Mouse (Mus musculus): Measurements from ENCODE around the gene Zfp811. TPM values are rescaled to one million over a fixed set of nuclear protein-coding genes. Genes with fewer than 3 reads are reported as not detected.

Zfp811 gene
- polyA plus RNA-seq, 1 experiment from 2014 or later: 1.1 TPM

GRCm38 (mm10) chr17:32752813-32753360 lies 56.8 kb downstream of the Zfp811 start:
- no peak overlapping the region for H3K27ac ChIP-seq (replicated peaks)
- no peaks in the 10 kb centered on the region for H3K4me1 ChIP-seq (replicated peaks; ENCODE audit: control insufficient read depth, insufficient read depth)
- H3K36me3 ChIP-seq (ENCODE audit: control insufficient read depth, insufficient read depth, low read length): no peaks in the 10 kb centered on the region
- no peak overlapping the region for H3K4me2 ChIP-seq (replicated peaks; ENCODE audit: low read depth)
- DNase-seq (ENCODE audit: low spot score) (no peak), ATAC-seq (ENCODE audit: low FRiP score, low TSS enrichment) (no peak)
- H3K9me3 ChIP-seq (ENCODE audit: control insufficient read depth, low read length): no peaks in the 10 kb centered on the region
- H3K4me3 ChIP-seq (ENCODE audit: low read depth, low read length): no peak overlapping the region
- TF ChIP-seq CTCF (IDR thresholded peaks at IDR 0.05; ENCODE audit: low read depth) (no peak), EP300 (optimal IDR thresholded peaks at IDR 0.05) (no peak)
- H3K9ac ChIP-seq (ENCODE audit: low read length): no peak overlapping the region
- WGBS: 72% methylated on average over 6 of the region's 6 CpGs
- no peaks in the 10 kb centered on the region for H3K27me3 ChIP-seq (ENCODE audit: control insufficient read depth, insufficient read depth, low read length)

- Histone ChIP-seq H3K9me3 (ENCODE audit: control insufficient read depth, low read length) (no peaks in the 10 kb centered on the region), H3K4me3 (ENCODE audit: low read depth, low read length) (no peak overlapping the region), H3K36me3 (ENCODE audit: control insufficient read depth, insufficient read depth, low read length) (no peaks in the 10 kb centered on the region), H3K27ac (replicated peaks) (no peak overlapping the region), H3K9ac (ENCODE audit: low read length) (no peak overlapping the region), H3K4me1 (replicated peaks; ENCODE audit: control insufficient read depth, insufficient read depth) (no peaks in the 10 kb centered on the region), H3K27me3 (ENCODE audit: control insufficient read depth, insufficient read depth, low read length) (no peaks in the 10 kb centered on the region), H3K4me2 (replicated peaks; ENCODE audit: low read depth) (no peak overlapping the region)
- TF ChIP-seq EP300 (optimal IDR thresholded peaks at IDR 0.05) (no peak), CTCF (IDR thresholded peaks at IDR 0.05; ENCODE audit: low read depth) (no peak)
- WGBS: 46% methylated on average over 5 of the region's 5 CpGs
- DNase-seq (ENCODE audit: low spot score): no peak
- ATAC-seq (ENCODE audit: low FRiP score, low TSS enrichment): no peak
Observed at GRCm38 (mm10) chr17:32750611-32751010, 59.1 kb downstream of the Zfp811 start.

Other genes with a start within 250 kb of the Zfp811 start
- gene Cyp4f37, start 188.6 kb downstream of the Zfp811 start, polyA plus RNA-seq (2015; fragmentation: Nextera tagmentation; extraction: Ambion mirVana): not detected in 2 replicates
- 0.04 and 0.23 TPM in 2 replicates for gene Cyp4f40, start 151.0 kb downstream of the Zfp811 start, polyA plus RNA-seq (2015; fragmentation: Nextera tagmentation; extraction: Ambion mirVana)
- gene Cyp4f15, start 124.3 kb downstream of the Zfp811 start, polyA plus RNA-seq (2015; fragmentation: Nextera tagmentation; extraction: Ambion mirVana): 0.62 and 1.1 TPM in 2 replicates
- gene Zfp871, start 21.6 kb downstream of the Zfp811 start, polyA plus RNA-seq (2015; fragmentation: Nextera tagmentation; extraction: Ambion mirVana): 13.0 and 13.7 TPM in 2 replicates
- 5.1 and 5.7 TPM in 2 replicates for gene Zfp799, start 20.3 kb upstream of the Zfp811 start, polyA plus RNA-seq (2015; fragmentation: Nextera tagmentation; extraction: Ambion mirVana)
- 2.6 and 2.7 TPM in 2 replicates for gene Zfp870, start 81.7 kb upstream of the Zfp811 start, polyA plus RNA-seq (2015; fragmentation: Nextera tagmentation; extraction: Ambion mirVana)
- gene Cyp4f14, start 107.4 kb upstream of the Zfp811 start, polyA plus RNA-seq (2015; fragmentation: Nextera tagmentation; extraction: Ambion mirVana): not detected in 2 replicates
- gene Cyp4f13, start 137.5 kb upstream of the Zfp811 start, polyA plus RNA-seq (2015; fragmentation: Nextera tagmentation; extraction: Ambion mirVana): 15.5 and 19.2 TPM in 2 replicates
- gene Zfp472, start 155.9 kb upstream of the Zfp811 start, polyA plus RNA-seq (2015; fragmentation: Nextera tagmentation; extraction: Ambion mirVana): 5.6 and 6.4 TPM in 2 replicates
- 4.6 TPM in 2 replicates for gene Zfp952, start 183.2 kb upstream of the Zfp811 start, polyA plus RNA-seq (2015; fragmentation: Nextera tagmentation; extraction: Ambion mirVana)
- 3.1 and 3.2 TPM in 2 replicates for gene Zfp763, start 223.5 kb upstream of the Zfp811 start, polyA plus RNA-seq (2015; fragmentation: Nextera tagmentation; extraction: Ambion mirVana)

All from stomach, postnatal 0 days (tissue).